Mouse (Mus musculus) midbrain, embryonic 14.5 days (tissue): ENCODE measurements around the gene Immp2l. TPM values are rescaled to one million over a fixed set of nuclear protein-coding genes. Genes with fewer than 3 reads are reported as not detected.

Source experiments
- ATAC-seq: fragments of 200-750 bp; cut with Nextera tagmentation; 2 replicates; pipeline ENCODE4 v1.8.0; 2017; ENCODE audit warnings: moderate number of reproducible peaks, moderate library complexity; ENCODE audit not compliant: low FRiP score, low TSS enrichment
- DNase-seq: peaks from one replicate; pipeline ENCODE4 v3.0.0-alpha.2; 2015
- H3K27ac ChIP-seq: fragments of 300-500 bp; sonication (generic); replicated peaks from 2 replicates; pipeline ENCODE4 v1.5.1; 2014; ENCODE audit warnings: mild to moderate bottlenecking, low read depth, low read length, moderate library complexity
- H3K27me3 ChIP-seq: fragments of 300-500 bp; sonication (generic); 2 replicates; pipeline ENCODE4 v1.6.1; 2014; ENCODE audit warnings: low read length, control low read depth, mixed read lengths; ENCODE audit not compliant: control insufficient read depth, insufficient read depth
- H3K36me3 ChIP-seq: fragments of 300-500 bp; sonication (generic); 2 replicates; pipeline ENCODE4 v1.6.1; 2014; ENCODE audit warnings: low read length, control low read depth; ENCODE audit not compliant: control insufficient read depth, insufficient read depth
- H3K4me1 ChIP-seq: fragments of 300-500 bp; sonication (generic); 2 replicates; pipeline ENCODE4 v1.6.1; 2014; ENCODE audit warnings: mild to moderate bottlenecking, antibody characterized with exemption, low read length, control low read depth; ENCODE audit not compliant: control insufficient read depth, insufficient read depth
- H3K4me2 ChIP-seq: fragments of 300-500 bp; sonication (generic); 2 replicates; pipeline ENCODE4 v1.6.1; 2014; ENCODE audit warnings: mild to moderate bottlenecking, low read length, moderate library complexity
- H3K4me3 ChIP-seq: fragments of 300-500 bp; sonication (generic); replicated peaks from 2 replicates; pipeline ENCODE4 v1.5.1; 2014; ENCODE audit warnings: low read depth, low read length
- H3K9ac ChIP-seq: fragments of 300-500 bp; sonication (generic); replicated peaks from 2 replicates; pipeline ENCODE4 v1.6.1; 2014; ENCODE audit warnings: mild to moderate bottlenecking, low read length, moderate library complexity
- H3K9me3 ChIP-seq: fragments of 300-500 bp; sonication (generic); 2 replicates; pipeline ENCODE4 v1.6.1; 2016; ENCODE audit warnings: low read length, control low read depth, mixed read lengths; ENCODE audit not compliant: control insufficient read depth
- WGBS: fragments of 180-500 bp; shearing (Covaris S2); extraction: QIAGEN DNeasy Blood & Tissue Kit; methylation state at CpG from one replicate; pipeline ENCODE4 v1.1.7; 2014; 5-methylcytosine and 5-hydroxymethylcytosine counted together
- polyA plus RNA-seq: library from polyadenylated mRNA; unstranded; fragments of >200 nt; fragmentation: Nextera tagmentation; extraction: Ambion mirVana; gene quantifications from 2 replicates; pipeline ENCODE4 v1.2.1, GENCODE M21; 2014

The Immp2l gene
- polyA plus RNA-seq, 1 experiment from 2014 or later, result 5.5 TPM

- Histone ChIP-seq H3K27ac (no peak overlapping the region), H3K4me1 (no peaks in the 10 kb centered on the region), H3K4me3 (no peak overlapping the region), H3K27me3 (no peaks in the 10 kb centered on the region), H3K36me3 (no peaks in the 10 kb centered on the region), H3K9ac (no peak overlapping the region), H3K9me3 (no peaks in the 10 kb centered on the region), H3K4me2 (no peak overlapping the region)
- peak; percentile 21 for DNase-seq
- 41% methylated on average over 10 of the region's 10 CpGs for WGBS
- no peak for ATAC-seq
These were observed 470.7 kb downstream of the Immp2l start for GRCm38 (mm10) chr12:41494620-41495019.

GRCm38 (mm10) chr12:41500049-41500820 lies 476.3 kb downstream of the Immp2l start:
- ATAC-seq, result no peak
- DNase-seq, result no peak
- WGBS, result 90% methylated on average over 9 of the region's 9 CpGs

DNA sequence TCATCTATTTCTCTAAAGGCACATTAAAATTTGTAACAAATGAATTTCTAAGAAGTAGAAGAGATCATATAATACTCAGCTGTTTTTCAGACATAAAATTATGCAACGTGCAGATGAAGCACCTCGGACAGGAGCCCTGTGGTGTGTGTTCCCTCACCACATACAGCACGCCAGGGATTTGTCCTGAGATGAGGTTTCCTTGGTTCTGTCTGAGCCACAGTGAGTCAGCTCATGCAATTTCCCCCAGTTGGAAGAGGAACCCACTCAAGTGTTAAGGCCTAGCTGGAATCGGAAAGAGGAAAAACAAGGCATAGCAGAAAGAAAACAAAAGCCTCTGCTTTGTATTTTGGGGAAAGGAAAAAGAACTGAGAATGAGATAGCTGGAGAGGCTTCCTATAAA lies 484.7 kb downstream of the Immp2l start:
- H3K9me3 ChIP-seq, result no peaks in the 10 kb centered on the region
- no peaks in the 10 kb centered on the region for H3K4me1 ChIP-seq
- H3K4me2 ChIP-seq, result no peak overlapping the region
- WGBS, result 81% methylated on average over 4 of the region's 4 CpGs
- H3K4me3 ChIP-seq, result no peak overlapping the region
- no peak overlapping the region for H3K27ac ChIP-seq
- DNase-seq, result no peak
- H3K36me3 ChIP-seq, result no peaks in the 10 kb centered on the region
- ATAC-seq, result no peak
- H3K9ac ChIP-seq, result no peak overlapping the region
- H3K27me3 ChIP-seq, result no peaks in the 10 kb centered on the region

More at GRCm38 (mm10) chr12:41500049-41500820, 476.3 kb downstream of the Immp2l start:
- Histone ChIP-seq H3K27me3 (no peaks in the 10 kb centered on the region), H3K4me3 (no peak overlapping the region), H3K9me3 (no peaks in the 10 kb centered on the region), H3K36me3 (no peaks in the 10 kb centered on the region), H3K4me1 (no peaks in the 10 kb centered on the region), H3K4me2 (no peak overlapping the region), H3K27ac (no peak overlapping the region), H3K9ac (no peak overlapping the region)

DNA sequence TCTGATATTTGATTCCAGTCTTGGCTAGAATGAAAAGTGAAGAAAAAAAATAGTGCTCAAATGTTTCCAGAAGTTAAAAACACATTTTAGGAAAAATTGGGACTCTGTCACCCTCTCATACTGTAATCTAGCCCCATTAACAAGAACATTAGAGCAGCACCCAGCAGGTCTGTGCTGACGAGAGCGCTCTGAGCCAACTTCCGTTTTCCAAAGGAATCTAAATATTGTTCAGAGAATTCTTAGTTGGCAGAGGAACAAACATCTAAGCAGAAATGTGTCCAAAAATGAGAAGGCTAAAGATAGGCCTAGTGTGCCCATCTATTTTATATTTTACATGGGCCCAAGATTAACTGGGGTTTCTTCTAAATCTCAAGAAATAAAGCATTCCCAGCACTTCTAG lies 486.7 kb downstream of the Immp2l start:
- no peak for ATAC-seq
- Histone ChIP-seq H3K9me3 (no peaks in the 10 kb centered on the region), H3K27me3 (no peaks in the 10 kb centered on the region), H3K27ac (no peak overlapping the region), H3K4me1 (no peaks in the 10 kb centered on the region), H3K4me2 (no peak overlapping the region), H3K36me3 (no peaks in the 10 kb centered on the region), H3K9ac (no peak overlapping the region), H3K4me3 (no peak overlapping the region)
- DNase-seq, result no peak
- WGBS, result 91% methylated on average over 3 of the region's 3 CpGs

DNA sequence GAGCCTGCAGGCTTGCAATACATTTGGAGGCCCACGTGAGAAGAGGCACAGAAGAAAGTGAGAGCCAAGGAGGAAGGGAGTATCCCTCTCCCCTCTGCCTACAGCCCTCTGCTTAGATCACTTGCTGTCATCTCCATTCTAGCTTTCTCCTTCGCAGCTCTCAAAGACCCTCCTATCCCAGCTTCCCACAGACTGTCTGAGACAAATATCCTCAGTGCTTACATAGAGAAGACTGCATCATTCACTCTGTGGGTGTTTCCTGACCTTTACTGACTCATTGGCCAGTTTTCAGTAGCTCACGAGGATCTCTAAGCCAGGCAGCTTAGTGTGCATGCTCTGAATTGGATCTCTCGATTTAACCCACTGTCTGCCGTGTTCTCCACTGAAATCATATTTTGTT lies 495.0 kb downstream of the Immp2l start:
- WGBS, result 57% methylated on average over 5 of the region's 5 CpGs
- H3K4me3 ChIP-seq, result no peak overlapping the region
- H3K9ac ChIP-seq, result no peak overlapping the region
- no peak for ATAC-seq
- no peaks in the 10 kb centered on the region for H3K27me3 ChIP-seq
- DNase-seq, result no peak
- no peaks in the 10 kb centered on the region for H3K36me3 ChIP-seq
- H3K4me1 ChIP-seq, result no peaks in the 10 kb centered on the region
- no peaks in the 10 kb centered on the region for H3K9me3 ChIP-seq
- no peak overlapping the region for H3K4me2 ChIP-seq
- H3K27ac ChIP-seq, result no peak overlapping the region

- Histone ChIP-seq H3K4me3 (no peak overlapping the region), H3K9me3 (no peaks in the 10 kb centered on the region), H3K36me3 (no peaks in the 10 kb centered on the region), H3K4me1 (no peaks in the 10 kb centered on the region), H3K27me3 (no peaks in the 10 kb centered on the region), H3K4me2 (no peak overlapping the region), H3K9ac (no peak overlapping the region), H3K27ac (no peak overlapping the region)
- 86% methylated on average over 2 of the region's 2 CpGs for WGBS
- no peak for ATAC-seq
- DNase-seq, result no peak
These were observed 496.4 kb downstream of the Immp2l start for GRCm38 (mm10) chr12:41520326-41520725.

DNA sequence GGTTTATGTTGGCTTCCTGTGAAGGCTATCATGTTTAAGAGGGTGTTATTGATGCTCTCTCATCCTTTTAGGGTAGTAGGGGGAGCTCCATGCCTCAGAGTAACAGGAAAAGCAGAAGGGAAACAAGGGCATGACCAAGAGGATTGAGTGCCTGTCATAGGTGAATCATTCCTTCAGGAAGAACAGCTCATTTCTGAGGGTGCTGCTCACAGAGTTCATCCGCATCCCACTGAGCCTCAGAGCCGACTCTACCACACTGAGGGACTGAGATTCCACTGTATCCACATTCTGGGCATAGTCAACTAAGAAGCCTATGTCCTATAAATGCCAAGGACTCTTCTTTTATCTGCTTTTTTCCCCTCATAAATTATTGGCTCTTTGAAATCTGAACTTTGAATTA lies 497.8 kb downstream of the Immp2l start:
- WGBS, result 92% methylated on average over 2 of the region's 2 CpGs
- no peak overlapping the region for H3K4me2 ChIP-seq

DNA sequence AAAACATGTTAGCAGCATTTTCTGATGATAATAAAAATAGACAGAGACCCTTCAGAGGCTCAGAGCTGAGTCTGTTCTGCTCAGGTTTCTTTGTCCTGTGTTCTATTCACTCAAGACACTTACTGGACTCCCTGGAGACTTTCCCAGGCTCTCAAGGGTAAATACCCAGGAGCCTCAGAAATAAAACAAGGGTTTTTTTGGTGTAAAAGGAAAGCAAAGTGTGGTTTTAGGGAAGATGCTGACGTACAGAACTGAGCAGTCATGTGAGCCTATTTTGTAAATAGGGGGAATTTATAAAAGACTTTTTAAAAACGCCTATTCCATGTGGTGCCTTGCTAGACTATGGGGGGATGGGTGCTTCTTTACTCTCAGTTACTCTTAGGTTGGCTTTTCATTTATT lies 502.8 kb downstream of the Immp2l start:
- no peaks in the 10 kb centered on the region for H3K36me3 ChIP-seq
- H3K9me3 ChIP-seq, result no peaks in the 10 kb centered on the region
- no peak overlapping the region for H3K4me3 ChIP-seq
- no peak for ATAC-seq
- no peaks in the 10 kb centered on the region for H3K4me1 ChIP-seq
- DNase-seq, result peak; percentile 23
- H3K9ac ChIP-seq, result no peak overlapping the region
- H3K27ac ChIP-seq, result no peak overlapping the region
- H3K27me3 ChIP-seq, result no peaks in the 10 kb centered on the region
- no peak overlapping the region for H3K4me2 ChIP-seq
- WGBS, result 17% methylated on average over 2 of the region's 2 CpGs

More for the DNA sequence above, 497.8 kb downstream of the Immp2l start:
- Histone ChIP-seq H3K9me3 (no peaks in the 10 kb centered on the region), H3K9ac (no peak overlapping the region), H3K36me3 (no peaks in the 10 kb centered on the region), H3K27me3 (no peaks in the 10 kb centered on the region), H3K4me1 (no peaks in the 10 kb centered on the region), H3K27ac (no peak overlapping the region), H3K4me3 (no peak overlapping the region)
- DNase-seq (no peak), ATAC-seq (no peak)

- ATAC-seq (no peak), DNase-seq (no peak)
- no peak overlapping the region for H3K4me3 ChIP-seq
- no peaks in the 10 kb centered on the region for H3K9me3 ChIP-seq
- no peak overlapping the region for H3K4me2 ChIP-seq
- no peak overlapping the region for H3K9ac ChIP-seq
- no peaks in the 10 kb centered on the region for H3K27me3 ChIP-seq
- H3K4me1 ChIP-seq, result no peaks in the 10 kb centered on the region
- WGBS, result 89% methylated on average over 4 of the region's 4 CpGs
- no peak overlapping the region for H3K27ac ChIP-seq
- H3K36me3 ChIP-seq, result no peaks in the 10 kb centered on the region
These were observed 504.5 kb downstream of the Immp2l start for GRCm38 (mm10) chr12:41528410-41528809.
